Mouse (Mus musculus): ENCODE results near the gene Tenm1. TPM values are rescaled to one million over a fixed set of nuclear protein-coding genes. Genes with fewer than 3 reads are reported as not detected.

Tenm1 gene
- polyA plus RNA-seq, 1 experiment from 2014 or later = 2.6 TPM

DNA sequence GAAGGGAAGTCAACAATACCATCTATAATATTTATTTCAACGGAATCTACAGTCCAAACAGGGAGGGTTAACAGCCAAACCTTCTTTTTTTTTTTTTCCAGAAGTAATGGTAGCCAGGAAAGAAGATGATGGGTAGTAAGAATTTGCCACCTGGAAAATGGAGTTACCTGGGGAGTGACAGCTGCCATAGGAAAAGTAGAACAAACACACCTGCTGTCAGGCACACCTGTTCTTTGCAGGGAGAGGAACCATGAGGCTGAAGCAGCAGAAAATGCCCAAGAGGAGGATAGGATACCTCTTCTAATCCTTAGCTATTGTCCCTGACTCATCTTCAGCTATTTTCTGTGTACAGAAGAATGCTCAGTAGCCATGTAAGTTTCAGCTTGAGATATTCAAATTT is 306.4 kb downstream of the Tenm1 start:
- Histone ChIP-seq H3K27ac (replicated peaks; ENCODE audit: low read depth, low read length) (no peak overlapping the region), H3K36me3 (ENCODE audit: control insufficient read depth, insufficient read depth, low read length) (no peaks in the 10 kb centered on the region), H3K27me3 (replicated peaks; ENCODE audit: control insufficient read depth, insufficient read depth, low read length) (no peaks in the 10 kb centered on the region), H3K4me1 (ENCODE audit: control insufficient read depth, insufficient read depth, low read length) (no peaks in the 10 kb centered on the region), H3K9me3 (ENCODE audit: control insufficient read depth, low read length) (no peaks in the 10 kb centered on the region), H3K4me3 (ENCODE audit: low read depth, low read length) (no peak overlapping the region), H3K4me2 (ENCODE audit: low read depth, low read length) (no peak overlapping the region), H3K9ac (ENCODE audit: low read depth, low read length) (no peak overlapping the region)
- ATAC-seq (ENCODE audit: low read depth) (no peak), DNase-seq (ENCODE audit: low spot score) (no peak)
- WGBS = 45% methylated on average over 1 of the region's 1 CpGs

DNA sequence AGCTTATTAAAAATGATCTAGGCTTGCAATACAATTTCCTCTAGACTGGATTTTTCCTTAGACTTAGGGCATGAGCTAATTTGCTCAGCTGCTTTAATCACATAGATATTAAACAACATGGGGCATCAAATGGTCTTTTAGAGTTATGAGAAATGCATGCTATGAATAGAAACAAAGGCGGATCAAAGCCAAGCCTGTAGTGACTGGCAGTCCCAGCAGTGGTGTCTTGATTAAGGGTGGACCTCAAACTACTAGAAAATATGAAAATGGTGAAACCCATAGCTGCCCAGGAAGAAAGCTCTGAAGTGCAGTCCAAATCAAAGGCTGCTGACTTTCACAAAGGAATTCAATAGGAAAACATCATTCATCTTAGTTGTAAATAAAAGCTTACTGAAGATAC is 306.9 kb downstream of the Tenm1 start:
- Histone ChIP-seq H3K9me3 (ENCODE audit: control insufficient read depth, low read length) (no peaks in the 10 kb centered on the region), H3K4me1 (ENCODE audit: control insufficient read depth, insufficient read depth, low read length) (no peaks in the 10 kb centered on the region), H3K36me3 (ENCODE audit: control insufficient read depth, insufficient read depth, low read length) (no peaks in the 10 kb centered on the region), H3K4me2 (ENCODE audit: low read depth, low read length) (no peak overlapping the region), H3K27me3 (replicated peaks; ENCODE audit: control insufficient read depth, insufficient read depth, low read length) (no peaks in the 10 kb centered on the region), H3K27ac (replicated peaks; ENCODE audit: low read depth, low read length) (no peak overlapping the region), H3K4me3 (ENCODE audit: low read depth, low read length) (no peak overlapping the region), H3K9ac (ENCODE audit: low read depth, low read length) (no peak overlapping the region)
- DNase-seq (ENCODE audit: low spot score) = no peak
- ATAC-seq (ENCODE audit: low read depth) = no peak
- WGBS = 74% methylated on average over 1 of the region's 1 CpGs

DNA sequence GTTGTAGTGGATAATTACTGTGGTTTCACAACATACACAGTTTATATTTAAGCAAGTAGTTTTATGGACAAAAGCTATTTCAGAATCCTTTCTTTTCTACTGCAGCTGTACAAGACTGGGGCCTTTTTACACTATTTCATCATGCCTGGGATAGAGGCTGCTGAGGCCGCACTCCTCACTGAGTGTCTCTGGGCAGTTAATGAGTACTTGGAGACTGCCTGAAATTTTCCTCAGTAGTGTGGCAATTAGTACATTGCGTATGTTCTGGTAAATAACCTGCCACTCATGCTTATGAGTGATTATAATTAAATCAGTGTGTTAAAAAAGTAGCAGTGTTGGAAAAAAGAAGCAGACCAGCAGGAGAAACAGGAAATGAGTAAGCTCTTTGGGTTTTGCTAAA is 442.8 kb downstream of the Tenm1 start:
- Histone ChIP-seq H3K27me3 (replicated peaks; ENCODE audit: control insufficient read depth, insufficient read depth, low read length) (no peaks in the 10 kb centered on the region), H3K4me2 (ENCODE audit: low read depth, low read length) (no peak overlapping the region), H3K27ac (replicated peaks; ENCODE audit: low read depth, low read length) (no peak overlapping the region), H3K4me3 (ENCODE audit: low read depth, low read length) (no peak overlapping the region), H3K9ac (ENCODE audit: low read depth, low read length) (no peak overlapping the region), H3K4me1 (ENCODE audit: control insufficient read depth, insufficient read depth, low read length) (no peaks in the 10 kb centered on the region), H3K9me3 (ENCODE audit: control insufficient read depth, low read length) (no peaks in the 10 kb centered on the region), H3K36me3 (ENCODE audit: control insufficient read depth, insufficient read depth, low read length) (no peaks in the 10 kb centered on the region)
- DNase-seq (ENCODE audit: low spot score) = no peak
- WGBS = 59% methylated on average over 2 of the region's 2 CpGs
- ATAC-seq (ENCODE audit: low read depth) = no peak

DNA sequence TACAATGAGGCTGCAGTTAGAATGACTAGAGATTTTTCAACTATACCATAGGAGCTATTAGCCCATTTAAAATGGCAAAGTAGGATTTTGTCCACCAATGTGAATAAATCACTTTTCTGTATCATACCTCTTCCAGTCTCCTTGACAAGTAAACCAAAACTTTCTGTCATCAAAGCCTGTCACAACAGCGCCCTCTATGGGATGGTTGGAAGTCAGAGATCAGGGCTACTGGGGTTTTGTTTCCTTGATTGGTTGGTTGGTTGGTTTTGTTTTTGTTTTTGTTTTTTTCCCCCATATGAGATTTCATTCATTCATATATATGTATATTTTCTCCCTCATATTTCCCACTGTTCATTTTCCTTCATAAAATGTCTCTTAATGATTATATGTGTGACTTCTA is 455.4 kb downstream of the Tenm1 start:
- Histone ChIP-seq H3K9me3 (ENCODE audit: control insufficient read depth, low read length) (no peaks in the 10 kb centered on the region), H3K4me2 (ENCODE audit: low read depth, low read length) (no peak overlapping the region), H3K36me3 (ENCODE audit: control insufficient read depth, insufficient read depth, low read length) (no peaks in the 10 kb centered on the region), H3K27me3 (replicated peaks; ENCODE audit: control insufficient read depth, insufficient read depth, low read length) (no peaks in the 10 kb centered on the region), H3K4me3 (ENCODE audit: low read depth, low read length) (no peak overlapping the region), H3K9ac (ENCODE audit: low read depth, low read length) (no peak overlapping the region), H3K27ac (replicated peaks; ENCODE audit: low read depth, low read length) (no peak overlapping the region), H3K4me1 (ENCODE audit: control insufficient read depth, insufficient read depth, low read length) (no peaks in the 10 kb centered on the region)
- no peak for DNase-seq (ENCODE audit: low spot score)
- no peak for ATAC-seq (ENCODE audit: low read depth)
- WGBS = 15% methylated on average over 1 of the region's 1 CpGs

DNA sequence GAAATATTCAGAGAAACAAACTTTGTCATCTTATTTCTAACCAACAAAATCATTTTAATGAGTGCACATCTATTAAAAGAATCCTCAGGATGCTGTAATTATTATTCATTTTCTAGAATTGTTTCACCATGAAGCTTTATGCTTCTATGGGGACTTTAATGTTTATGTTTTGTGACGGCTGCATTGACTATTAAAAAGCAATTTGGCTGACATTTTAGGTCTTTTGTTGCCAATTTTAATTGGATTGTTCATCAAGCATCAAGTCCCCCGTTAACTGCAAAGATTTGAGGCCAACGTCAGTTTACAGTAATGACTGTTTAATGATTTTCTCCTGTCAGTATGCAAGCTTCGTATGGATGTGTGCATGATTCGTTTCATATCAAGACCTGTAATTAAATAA is 461.3 kb downstream of the Tenm1 start:
- Histone ChIP-seq H3K4me1 (ENCODE audit: control insufficient read depth, insufficient read depth, low read length) (no peaks in the 10 kb centered on the region), H3K36me3 (ENCODE audit: control insufficient read depth, insufficient read depth, low read length) (no peaks in the 10 kb centered on the region), H3K27me3 (replicated peaks; ENCODE audit: control insufficient read depth, insufficient read depth, low read length) (no peaks in the 10 kb centered on the region), H3K9ac (ENCODE audit: low read depth, low read length) (no peak overlapping the region), H3K27ac (replicated peaks; ENCODE audit: low read depth, low read length) (no peak overlapping the region), H3K4me2 (ENCODE audit: low read depth, low read length) (no peak overlapping the region), H3K9me3 (ENCODE audit: control insufficient read depth, low read length) (no peaks in the 10 kb centered on the region), H3K4me3 (ENCODE audit: low read depth, low read length) (no peak overlapping the region)
- whole genome bisulfite sequencing = 70% methylated on average over 5 of the region's 5 CpGs
- ATAC-seq (ENCODE audit: low read depth) = no peak
- DNase-seq (ENCODE audit: low spot score) = peak; percentile 2

DNA sequence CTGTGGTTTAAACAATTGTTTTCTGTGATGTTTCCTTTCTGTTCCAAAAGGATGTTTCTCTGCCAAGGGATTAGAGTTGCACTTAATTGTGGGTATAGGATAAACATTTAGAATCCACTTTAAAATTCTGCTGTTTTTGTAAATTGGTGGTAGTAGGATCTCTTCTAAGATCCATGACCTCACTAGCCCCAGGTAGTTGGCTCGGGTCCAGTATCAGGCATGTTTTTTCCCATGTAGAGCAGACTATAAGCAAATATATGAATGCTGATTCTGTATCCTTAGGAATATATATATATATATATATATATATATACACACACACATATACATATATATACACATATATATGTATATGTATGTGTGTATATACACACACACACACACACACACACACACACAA is 567.2 kb downstream of the Tenm1 start:
- Histone ChIP-seq H3K27ac (replicated peaks; ENCODE audit: low read depth, low read length) (no peak overlapping the region), H3K4me2 (ENCODE audit: low read depth, low read length) (no peak overlapping the region), H3K9ac (ENCODE audit: low read depth, low read length) (no peak overlapping the region), H3K4me1 (ENCODE audit: control insufficient read depth, insufficient read depth, low read length) (no peaks in the 10 kb centered on the region), H3K4me3 (ENCODE audit: low read depth, low read length) (no peak overlapping the region), H3K9me3 (ENCODE audit: control insufficient read depth, low read length) (no peaks in the 10 kb centered on the region), H3K27me3 (replicated peaks; ENCODE audit: control insufficient read depth, insufficient read depth, low read length) (no peaks in the 10 kb centered on the region), H3K36me3 (ENCODE audit: control insufficient read depth, insufficient read depth, low read length) (no peaks in the 10 kb centered on the region)
- DNase-seq (ENCODE audit: low spot score) = no peak
- 73% methylated on average over 1 of the region's 1 CpGs for whole genome bisulfite sequencing
- no peak for ATAC-seq (ENCODE audit: low read depth)

DNA sequence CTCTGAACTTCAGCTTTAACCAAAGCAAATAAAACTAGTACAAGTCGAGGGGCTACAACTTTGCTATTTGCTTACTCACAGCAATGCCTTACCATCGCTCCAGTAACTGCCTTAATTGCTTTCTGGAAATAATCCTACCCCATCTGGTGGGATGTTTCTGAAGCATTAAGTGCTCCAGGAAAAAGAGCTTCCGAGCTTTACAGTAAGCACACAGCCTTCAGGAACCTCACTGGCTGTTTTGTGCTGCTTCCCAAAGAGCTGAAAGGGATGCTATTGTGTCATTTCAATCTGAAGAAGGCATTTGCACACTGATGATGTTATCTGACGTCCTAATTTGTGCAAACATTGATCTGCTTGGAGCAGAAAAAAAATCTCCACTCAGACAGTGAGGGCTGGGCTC is 647.4 kb downstream of the Tenm1 start:
- no peak for ATAC-seq (ENCODE audit: low read depth)
- 36% methylated on average over 4 of the region's 4 CpGs for WGBS
- no peak overlapping the region for H3K4me2 ChIP-seq (ENCODE audit: low read depth, low read length)

DNA sequence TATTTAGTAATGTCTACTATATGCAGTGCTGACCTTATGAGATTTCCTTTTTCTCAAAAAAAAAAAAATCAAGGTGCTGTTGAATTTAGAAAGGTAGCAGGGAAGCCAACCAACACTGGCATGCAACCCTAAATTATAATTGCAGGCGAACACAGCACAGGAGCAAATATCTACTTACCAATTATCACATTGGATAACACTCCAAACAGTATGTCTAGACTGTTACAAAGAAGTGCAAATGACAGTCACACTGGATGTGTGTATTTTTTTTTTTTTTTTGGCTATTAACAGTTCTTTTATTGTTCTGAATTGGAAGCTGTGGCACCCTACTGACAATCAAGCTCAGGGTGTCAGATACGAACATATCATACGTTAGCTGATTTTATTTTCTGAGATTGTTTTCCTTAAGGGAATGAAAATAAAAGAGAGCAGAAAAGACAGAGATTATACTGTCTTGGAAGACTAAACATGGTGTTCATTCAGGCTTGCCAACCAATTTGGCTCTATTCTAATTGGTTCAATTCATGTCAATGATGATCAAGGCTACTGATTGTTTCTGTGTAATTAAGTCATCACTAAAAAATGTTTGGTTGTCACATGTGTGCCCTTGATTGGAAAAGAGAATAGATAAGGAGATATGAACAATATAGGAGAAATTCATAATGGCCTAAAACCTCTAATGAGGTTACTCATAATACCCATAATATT is 710.7 kb downstream of the Tenm1 start:
- H3K27ac ChIP-seq (replicated peaks; ENCODE audit: low read depth, low read length) = no peak overlapping the region
- no peak overlapping the region for H3K4me3 ChIP-seq (ENCODE audit: low read depth, low read length)
- H3K4me1 ChIP-seq (ENCODE audit: control insufficient read depth, insufficient read depth, low read length) = no peaks in the 10 kb centered on the region
- H3K27me3 ChIP-seq (replicated peaks; ENCODE audit: control insufficient read depth, insufficient read depth, low read length) = no peaks in the 10 kb centered on the region
- WGBS = 84% methylated on average over 3 of the region's 3 CpGs
- no peaks in the 10 kb centered on the region for H3K9me3 ChIP-seq (ENCODE audit: control insufficient read depth, low read length)
- no peak overlapping the region for H3K9ac ChIP-seq (ENCODE audit: low read depth, low read length)
- no peak for DNase-seq (ENCODE audit: low spot score)
- H3K36me3 ChIP-seq (ENCODE audit: control insufficient read depth, insufficient read depth, low read length) = no peaks in the 10 kb centered on the region
- H3K4me2 ChIP-seq (ENCODE audit: low read depth, low read length) = no peak overlapping the region
- ATAC-seq (ENCODE audit: low read depth) = no peak

More for the DNA sequence above, 647.4 kb downstream of the Tenm1 start:
- H3K9ac ChIP-seq (ENCODE audit: low read depth, low read length) = no peak overlapping the region
- H3K27ac ChIP-seq (replicated peaks; ENCODE audit: low read depth, low read length) = no peak overlapping the region
- peak; percentile 11 for DNase-seq (ENCODE audit: low spot score)
- no peaks in the 10 kb centered on the region for H3K9me3 ChIP-seq (ENCODE audit: control insufficient read depth, low read length)
- no peaks in the 10 kb centered on the region for H3K27me3 ChIP-seq (replicated peaks; ENCODE audit: control insufficient read depth, insufficient read depth, low read length)
- no peaks in the 10 kb centered on the region for H3K36me3 ChIP-seq (ENCODE audit: control insufficient read depth, insufficient read depth, low read length)
- H3K4me3 ChIP-seq (ENCODE audit: low read depth, low read length) = no peak overlapping the region
- H3K4me1 ChIP-seq (ENCODE audit: control insufficient read depth, insufficient read depth, low read length) = no peaks in the 10 kb centered on the region

DNA sequence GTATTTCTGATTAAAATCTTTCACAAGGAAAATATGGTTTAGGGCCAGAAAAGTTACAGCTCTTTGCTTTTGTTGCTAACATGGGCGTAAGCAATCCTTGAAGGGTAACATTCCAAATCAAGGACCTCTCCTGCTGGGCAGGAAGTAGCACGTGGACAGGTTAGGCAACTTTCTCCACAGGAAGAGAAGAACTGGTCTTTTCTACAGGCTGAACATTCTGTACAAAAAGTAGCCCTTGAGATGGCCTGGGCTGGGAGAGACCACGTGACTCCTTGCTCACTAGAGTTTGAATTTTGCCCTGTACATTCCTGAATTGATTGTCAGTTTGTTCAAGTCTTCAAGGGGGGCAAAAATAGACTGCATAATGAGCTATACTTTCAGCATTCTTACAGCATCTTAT is 728.6 kb downstream of the Tenm1 start:
- Histone ChIP-seq H3K27me3 (replicated peaks; ENCODE audit: control insufficient read depth, insufficient read depth, low read length) (no peaks in the 10 kb centered on the region), H3K9ac (ENCODE audit: low read depth, low read length) (no peak overlapping the region), H3K9me3 (ENCODE audit: control insufficient read depth, low read length) (no peaks in the 10 kb centered on the region), H3K36me3 (ENCODE audit: control insufficient read depth, insufficient read depth, low read length) (no peaks in the 10 kb centered on the region), H3K27ac (replicated peaks; ENCODE audit: low read depth, low read length) (no peak overlapping the region), H3K4me3 (ENCODE audit: low read depth, low read length) (no peak overlapping the region), H3K4me1 (ENCODE audit: control insufficient read depth, insufficient read depth, low read length) (no peaks in the 10 kb centered on the region), H3K4me2 (ENCODE audit: low read depth, low read length) (no peak overlapping the region)
- WGBS = 56% methylated on average over 3 of the region's 3 CpGs
- no peak for DNase-seq (ENCODE audit: low spot score)
- ATAC-seq (ENCODE audit: low read depth) = no peak
